Mouse (Mus musculus) neural tube, embryonic 15.5 days (tissue): ENCODE measurements around the gene Mrpl38. TPM values are rescaled to one million over a fixed set of nuclear protein-coding genes. Genes with fewer than 3 reads are reported as not detected.

Experiments
- ATAC-seq: fragments of 200-750 bp; cut with Nextera tagmentation; 2 replicates; pipeline ENCODE4 v1.8.0; 2017; ENCODE audit warnings: mild to moderate bottlenecking, moderate TSS enrichment, moderate library complexity; ENCODE audit not compliant: low FRiP score
- H3K27ac ChIP-seq: fragments of 300-500 bp; sonication (generic); replicated peaks from 2 replicates; pipeline ENCODE4 v1.5.1; 2015; ENCODE audit warnings: mild to moderate bottlenecking, inconsistent platforms
- H3K27me3 ChIP-seq: fragments of 300-500 bp; sonication (generic); replicated peaks from 2 replicates; pipeline ENCODE4 v1.6.1; 2015; ENCODE audit warnings: inconsistent platforms
- H3K36me3 ChIP-seq: fragments of 300-500 bp; sonication (generic); 2 replicates; pipeline ENCODE4 v1.6.1; 2015; ENCODE audit warnings: inconsistent platforms
- H3K4me1 ChIP-seq: fragments of 300-500 bp; sonication (generic); 2 replicates; pipeline ENCODE4 v1.6.1; 2015; ENCODE audit warnings: inconsistent platforms
- H3K4me2 ChIP-seq: fragments of 300-500 bp; sonication (generic); 2 replicates; pipeline ENCODE4 v1.6.1; 2015; ENCODE audit warnings: inconsistent platforms, mild to moderate bottlenecking, moderate library complexity
- H3K4me3 ChIP-seq: fragments of 300-500 bp; sonication (generic); replicated peaks from 2 replicates; pipeline ENCODE4 v1.5.1; 2015; ENCODE audit warnings: mild to moderate bottlenecking, inconsistent platforms
- H3K9ac ChIP-seq: fragments of 300-500 bp; sonication (generic); replicated peaks from 2 replicates; pipeline ENCODE4 v1.6.1; 2015; ENCODE audit warnings: mild to moderate bottlenecking, inconsistent platforms
- H3K9me3 ChIP-seq: fragments of 300-500 bp; sonication (generic); replicated peaks from 2 replicates; pipeline ENCODE4 v1.6.1; 2016; ENCODE audit warnings: inconsistent platforms
- WGBS: fragments of 180-500 bp; shearing (Covaris S2); methylation state at CpG from one replicate; pipeline ENCODE4 v1.1.7; 2015; ENCODE audit warnings: mixed read lengths; 5-methylcytosine and 5-hydroxymethylcytosine counted together
- polyA plus RNA-seq: library from polyadenylated mRNA; unstranded; fragments of >200 nt; fragmentation: Nextera tagmentation; extraction: Ambion mirVana; gene quantifications from 2 replicates; pipeline ENCODE4 v1.2.1, GENCODE M21; 2015

Mrpl38 gene
- 82.2 and 95.1 TPM in 2 replicates for polyA plus RNA-seq

- Histone ChIP-seq H3K4me3 (peak within 1 kb of the TSS; percentile 71), H3K9ac (peak within 1 kb of the TSS; percentile 87), H3K27me3 (no peaks in the 10 kb centered on the region), H3K9me3 (no peaks in the 10 kb centered on the region), H3K4me2 (peak within 1 kb of the TSS; percentile 71), H3K27ac (peak within 1 kb of the TSS; percentile 75), H3K4me1 (peaks cover 25% of the 10 kb centered on the region), H3K36me3 (peaks cover 42% of the 10 kb centered on the region)
- peak; percentile 94 for ATAC-seq
- 0% methylated on average over 59 of the region's 60 CpGs for WGBS
These were observed at the start of gene Mrpl38 for GRCm38 (mm10) chr11:116138468-116139138. Mrpl38 (minus strand) TSS chr11:116138868.

- Histone ChIP-seq H3K36me3 (peaks cover 62% of the 10 kb centered on the region), H3K4me1 (peaks cover 16% of the 10 kb centered on the region), H3K4me2 (no peak overlapping the region), H3K4me3 (no peak overlapping the region), H3K27me3 (no peaks in the 10 kb centered on the region), H3K27ac (peak overlapping the region; percentile 71), H3K9me3 (no peaks in the 10 kb centered on the region), H3K9ac (no peak overlapping the region)
- 44% methylated on average over 11 of the region's 11 CpGs for WGBS
- ATAC-seq = no peak
These were observed 48.7 kb upstream of the Mrpl38 start for GRCm38 (mm10) chr11:116187226-116187930.

- H3K36me3 ChIP-seq = peaks cover 68% of the 10 kb centered on the region
- H3K9me3 ChIP-seq = no peaks in the 10 kb centered on the region
- H3K27ac ChIP-seq = peak overlapping the region; percentile 48; the same call in 1 of the 2 replicates
- peaks cover 16% of the 10 kb centered on the region for H3K4me1 ChIP-seq
- H3K4me2 ChIP-seq = no peak overlapping the region
- no peak overlapping the region for H3K4me3 ChIP-seq
- no peak for ATAC-seq
- 90% methylated on average over 11 of the region's 11 CpGs for WGBS
- H3K9ac ChIP-seq = no peak overlapping the region; the same call in 1 of the 2 replicates
- no peaks in the 10 kb centered on the region for H3K27me3 ChIP-seq
These were observed 47.7 kb upstream of the Mrpl38 start for GRCm38 (mm10) chr11:116186360-116186759.

- 80% methylated on average over 3 of the region's 3 CpGs for WGBS
- H3K4me1 ChIP-seq = peaks cover 16% of the 10 kb centered on the region
- peaks cover 65% of the 10 kb centered on the region for H3K36me3 ChIP-seq
- ATAC-seq = no peak
- H3K27ac ChIP-seq = peak overlapping the region; percentile 48; the same call in 1 of the 2 replicates
- H3K9me3 ChIP-seq = no peaks in the 10 kb centered on the region
- no peak overlapping the region for H3K4me3 ChIP-seq
- no peaks in the 10 kb centered on the region for H3K27me3 ChIP-seq
- no peak overlapping the region for H3K4me2 ChIP-seq
- H3K9ac ChIP-seq = no peak overlapping the region
These were observed 47.2 kb upstream of the Mrpl38 start for GRCm38 (mm10) chr11:116185836-116186235.

- no peak overlapping the region for H3K27ac ChIP-seq
- no peaks in the 10 kb centered on the region for H3K4me1 ChIP-seq
- peaks cover 88% of the 10 kb centered on the region for H3K36me3 ChIP-seq
- H3K9me3 ChIP-seq = no peaks in the 10 kb centered on the region
- 91% methylated on average over 20 of the region's 20 CpGs for WGBS
- H3K9ac ChIP-seq = no peak overlapping the region
- no peaks in the 10 kb centered on the region for H3K27me3 ChIP-seq
- no peak overlapping the region for H3K4me3 ChIP-seq
- ATAC-seq = no peak
- no peak overlapping the region for H3K4me2 ChIP-seq
These were observed 39.9 kb upstream of the Mrpl38 start for GRCm38 (mm10) chr11:116178411-116179121.

- WGBS = 88% methylated on average over 7 of the region's 7 CpGs
- Histone ChIP-seq H3K4me1 (no peaks in the 10 kb centered on the region), H3K36me3 (peaks cover 91% of the 10 kb centered on the region), H3K9me3 (no peaks in the 10 kb centered on the region), H3K4me2 (no peak overlapping the region), H3K27ac (no peak overlapping the region), H3K27me3 (no peaks in the 10 kb centered on the region), H3K4me3 (no peak overlapping the region), H3K9ac (no peak overlapping the region)
- ATAC-seq = no peak
These were observed 37.3 kb upstream of the Mrpl38 start for GRCm38 (mm10) chr11:116176010-116176409.

- Histone ChIP-seq H3K27ac (no peak overlapping the region), H3K36me3 (peaks cover 80% of the 10 kb centered on the region), H3K4me2 (no peak overlapping the region), H3K4me3 (no peak overlapping the region), H3K9ac (no peak overlapping the region), H3K4me1 (no peaks in the 10 kb centered on the region), H3K27me3 (no peaks in the 10 kb centered on the region), H3K9me3 (no peaks in the 10 kb centered on the region)
- ATAC-seq = no peak
- WGBS = 93% methylated on average over 22 of the region's 22 CpGs
These were observed 36.2 kb upstream of the Mrpl38 start for GRCm38 (mm10) chr11:116174775-116175448.

GRCm38 (mm10) chr11:116171959-116172358 is 33.3 kb upstream of the Mrpl38 start:
- H3K27me3 ChIP-seq = no peaks in the 10 kb centered on the region
- no peaks in the 10 kb centered on the region for H3K9me3 ChIP-seq
- 92% methylated on average over 2 of the region's 2 CpGs for WGBS
- no peak overlapping the region for H3K27ac ChIP-seq
- H3K9ac ChIP-seq = no peak overlapping the region
- H3K4me2 ChIP-seq = no peak overlapping the region
- H3K4me1 ChIP-seq = peaks cover 9% of the 10 kb centered on the region
- peaks cover 54% of the 10 kb centered on the region for H3K36me3 ChIP-seq
- no peak for ATAC-seq
- no peak overlapping the region for H3K4me3 ChIP-seq

- WGBS = 92% methylated on average over 5 of the region's 5 CpGs
These were observed 31.5 kb upstream of the Mrpl38 start for GRCm38 (mm10) chr11:116170003-116170800.

GRCm38 (mm10) chr11:116169214-116169613 is 30.5 kb upstream of the Mrpl38 start:
- Histone ChIP-seq H3K27me3 (no peaks in the 10 kb centered on the region), H3K4me3 (no peak overlapping the region), H3K9ac (no peak overlapping the region), H3K36me3 (peaks cover 40% of the 10 kb centered on the region), H3K4me1 (peaks cover 24% of the 10 kb centered on the region), H3K27ac (no peak overlapping the region), H3K4me2 (no peak overlapping the region), H3K9me3 (no peaks in the 10 kb centered on the region)
- ATAC-seq = no peak
- 82% methylated on average over 3 of the region's 3 CpGs for WGBS

More at GRCm38 (mm10) chr11:116170003-116170800, 31.5 kb upstream of the Mrpl38 start:
- no peaks in the 10 kb centered on the region for H3K27me3 ChIP-seq
- no peak overlapping the region for H3K4me2 ChIP-seq
- ATAC-seq = no peak
- no peak overlapping the region for H3K27ac ChIP-seq
- no peak overlapping the region for H3K4me3 ChIP-seq
- no peaks in the 10 kb centered on the region for H3K9me3 ChIP-seq
- no peak overlapping the region for H3K9ac ChIP-seq
- peaks cover 46% of the 10 kb centered on the region for H3K36me3 ChIP-seq
- peaks cover 24% of the 10 kb centered on the region for H3K4me1 ChIP-seq
